Mouse (Mus musculus): Measurements from ENCODE around the gene Zfp442. TPM values are rescaled to one million over a fixed set of nuclear protein-coding genes. Genes with fewer than 3 reads are reported as not detected.

The Zfp442 gene
- polyA plus RNA-seq, 1 experiment from 2014 or later, result 9.2 TPM

Other genes starting within 250 kb of the Zfp442 start
- 10.2 and 10.7 TPM in 2 replicates for gene Zfp937, start 233.4 kb downstream of the Zfp442 start, polyA plus RNA-seq (2016; fragmentation: Nextera tagmentation; extraction: Ambion mirVana)
- 4.2 and 5.0 TPM in 2 replicates for gene Gm21994, start 195.9 kb downstream of the Zfp442 start, polyA plus RNA-seq (2016; fragmentation: Nextera tagmentation; extraction: Ambion mirVana)
- gene Gm14124, start 194.0 kb downstream of the Zfp442 start, polyA plus RNA-seq (2016; fragmentation: Nextera tagmentation; extraction: Ambion mirVana), result 0.05 TPM in 2 replicates
- gene Gm10130, start 127.8 kb downstream of the Zfp442 start, polyA plus RNA-seq (2016; fragmentation: Nextera tagmentation; extraction: Ambion mirVana), result 1.3 and 1.4 TPM in 2 replicates
- gene 3300002I08Rik, start 88.7 kb downstream of the Zfp442 start, polyA plus RNA-seq (2016; fragmentation: Nextera tagmentation; extraction: Ambion mirVana), result 7.6 and 8.4 TPM in 2 replicates
- 0.07 TPM in 1 of 2 replicates, not detected in the other for gene Zfp345, start 33.6 kb upstream of the Zfp442 start, polyA plus RNA-seq (2016; fragmentation: Nextera tagmentation; extraction: Ambion mirVana)
- gene Cst7, start 118.9 kb upstream of the Zfp442 start, polyA plus RNA-seq (2016; fragmentation: Nextera tagmentation; extraction: Ambion mirVana), result 0.20 and 0.21 TPM in 2 replicates
- gene Apmap, start 157.1 kb upstream of the Zfp442 start, polyA plus RNA-seq (2016; fragmentation: Nextera tagmentation; extraction: Ambion mirVana), result 34.2 and 34.9 TPM in 2 replicates
- gene Acss1, start 217.0 kb upstream of the Zfp442 start, polyA plus RNA-seq (2016; fragmentation: Nextera tagmentation; extraction: Ambion mirVana), result 14.1 and 17.6 TPM in 2 replicates
- 0.05 TPM in 1 of 2 replicates, not detected in the other for gene Vsx1, start 237.9 kb upstream of the Zfp442 start, polyA plus RNA-seq (2016; fragmentation: Nextera tagmentation; extraction: Ambion mirVana)